Mouse (Mus musculus): ENCODE measurements around the gene Oas3. TPM values are rescaled to one million over a fixed set of nuclear protein-coding genes. Genes with fewer than 3 reads are reported as not detected.

Gene Oas3
- total RNA-seq, 2 experiments from 2014 or later = not detected

DNA sequence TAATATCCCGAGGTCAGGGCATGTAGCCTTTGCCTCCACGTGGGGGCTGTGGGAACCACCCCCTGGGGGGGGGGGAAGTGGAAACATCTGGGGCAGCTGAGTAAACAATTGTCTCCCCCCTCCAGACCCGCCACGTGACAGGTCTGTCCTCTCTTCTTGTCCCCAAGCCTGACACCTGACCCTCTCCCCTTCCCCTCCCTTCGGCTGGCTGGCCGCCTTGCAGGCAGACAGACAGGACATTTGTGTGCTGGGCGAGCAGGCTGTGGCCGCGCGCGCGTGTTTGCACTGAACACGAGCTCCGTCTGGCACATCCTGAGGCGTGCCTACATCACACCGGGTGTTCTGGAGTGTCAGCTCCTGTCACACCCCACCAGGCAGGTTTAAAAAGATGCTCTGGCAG is 70.9 kb downstream of the Oas3 start:
- DNase-seq (ENCODE audit: low spot score in 2 of 2) = no peak

DNA sequence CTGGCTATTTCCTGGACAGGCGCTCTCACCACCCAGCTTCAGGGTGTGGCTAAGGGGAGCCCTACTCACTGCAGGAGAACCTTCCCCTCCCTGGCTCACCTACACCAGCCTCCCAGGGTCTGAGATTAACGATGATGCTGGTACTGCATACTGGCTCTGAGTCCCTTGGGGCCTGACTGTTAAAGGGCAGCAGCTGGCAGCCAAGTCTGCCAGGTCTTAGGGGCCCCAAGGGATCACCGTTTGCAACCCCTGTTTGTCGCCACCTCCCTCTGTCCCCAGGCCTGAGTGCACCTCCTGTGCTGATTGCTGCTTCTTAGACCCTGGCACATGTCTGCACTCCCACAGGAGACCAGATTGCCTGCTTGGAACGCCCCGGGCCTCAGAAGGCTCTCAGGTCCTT is 73.0 kb downstream of the Oas3 start:
- no peak for DNase-seq (ENCODE audit: low spot score in 2 of 2)

- DNase-seq (ENCODE audit: low spot score in 2 of 2) = no peak
Measured at GRCm38 (mm10) chr5:120703660-120704059, 73.8 kb downstream of the Oas3 start.

Other genes starting within 250 kb of the Oas3 start
- 10 to 100 TPM; 77.7 to 81.3 TPM for gene Tpcn1, start 189.0 kb downstream of the Oas3 start, total RNA-seq (2021)
- under 1 TPM; 0.16 to 0.37 TPM for gene Iqcd, start 188.6 kb downstream of the Oas3 start, total RNA-seq (2021)
- gene Rita1, start 165.1 kb downstream of the Oas3 start, total RNA-seq (2021) = 1 to 10 TPM; 6.1 to 7.2 TPM
- 10 to 100 TPM; 28.5 to 29.5 TPM for gene Ddx54, start 164.9 kb downstream of the Oas3 start, total RNA-seq (2021)
- gene Cfap73, start 143.4 kb downstream of the Oas3 start, total RNA-seq (2021) = not detected
- not detected for gene Rasal1, start 128.8 kb downstream of the Oas3 start, total RNA-seq (2021)
- gene Dtx1, start 65.7 kb downstream of the Oas3 start, total RNA-seq (2021) = 1 to 10 TPM in 1 of 2 experiments, under 1 TPM in 1; 0.98 to 1.9 TPM
- under 1 TPM; 0.23 to 0.25 TPM for gene Oas2, start 27.8 kb downstream of the Oas3 start, total RNA-seq (2021)
- not detected for gene Oas1e, start 17.9 kb upstream of the Oas3 start, total RNA-seq (2021)
- gene Oas1c, start 34.9 kb upstream of the Oas3 start, total RNA-seq (2021) = under 1 TPM; 0.23 to 0.42 TPM
- gene Oas1f, start 69.7 kb upstream of the Oas3 start, total RNA-seq (2021) = not detected
- not detected for gene Oas1h, start 83.8 kb upstream of the Oas3 start, total RNA-seq (2021)
- gene Oas1g, start 110.0 kb upstream of the Oas3 start, total RNA-seq (2021) = not detected
- gene Oas1a, start 129.9 kb upstream of the Oas3 start, total RNA-seq (2021) = under 1 TPM; 0.22 to 0.36 TPM
- gene Oas1d, start 136.9 kb upstream of the Oas3 start, total RNA-seq (2021) = not detected
- under 1 TPM in 1 of 2 experiments, not detected in 1; 0.27 TPM for gene Rph3a, start 232.4 kb upstream of the Oas3 start, total RNA-seq (2021)

Data from gastrocnemius, postnatal 4 days (tissue).